Mouse (Mus musculus) MEL (cell line): ENCODE data around the gene Golga1. TPM values are rescaled to one million over a fixed set of nuclear protein-coding genes. Genes with fewer than 3 reads are reported as not detected.

Experiments
- DNase-seq: peaks from one replicate; pipeline ENCODE4 v3.0.0; 2011; ENCODE audit warnings: low read depth, low spot score
- H3K27ac ChIP-seq: 2 replicates; pipeline ENCODE4 v1.5.1; 2012; ENCODE audit warnings: low read depth, mild to moderate bottlenecking, control low read depth, low read length, moderate library complexity; ENCODE audit not compliant: control insufficient read depth
- H3K27me3 ChIP-seq, 2 experiments: fragments of 150-350 bp in 1 of 2; sonication (generic) in 1 of 2; 2 replicates each; pipeline ENCODE4 v1.6.1; 2012; ENCODE audit warnings: low read length in 2 of 2, mild to moderate bottlenecking in 2 of 2, improper control_type of control experiment in 1 of 2, moderate library complexity in 1 of 2; ENCODE audit not compliant: insufficient read depth in 2 of 2, control insufficient read depth in 1 of 2
- H3K36me3 ChIP-seq, 2 experiments: 2 replicates each; pipeline ENCODE4 v1.6.1; 2012 to 2014; ENCODE audit warnings: low read length in 2 of 2, improper control_type of control experiment in 1 of 2, inconsistent platforms in 1 of 2, mild to moderate bottlenecking in 1 of 2; ENCODE audit not compliant: insufficient read depth in 2 of 2, control insufficient read depth in 1 of 2
- H3K4me1 ChIP-seq, 2 experiments: fragments of 150-350 bp in 1 of 2; sonication (generic) in 1 of 2; 2 replicates each; pipeline ENCODE4 v1.6.1; 2012; ENCODE audit warnings: low read length in 2 of 2, improper control_type of control experiment in 1 of 2, mild to moderate bottlenecking in 1 of 2; ENCODE audit not compliant: insufficient read depth in 2 of 2, control insufficient read depth in 1 of 2
- H3K4me3 ChIP-seq, 2 experiments: fragments of 150-350 bp in 1 of 2; sonication (generic) in 1 of 2; 2 replicates each; pipeline ENCODE4 v1.5.1; 2012; ENCODE audit warnings: low read depth in 2 of 2, low read length in 2 of 2, mild to moderate bottlenecking in 2 of 2, moderate library complexity in 2 of 2, control low read depth in 1 of 2, improper control_type of control experiment in 1 of 2; ENCODE audit not compliant: control insufficient read depth in 1 of 2, insufficient read depth in 1 of 2
- H3K79me2 ChIP-seq: 2 replicates; pipeline ENCODE4 v1.6.1; 2012; ENCODE audit warnings: mild to moderate bottlenecking, low read length, moderate library complexity; ENCODE audit not compliant: control insufficient read depth, poor library complexity, insufficient read depth
- H3K9ac ChIP-seq: 2 replicates; pipeline ENCODE4 v1.6.1; 2012; ENCODE audit warnings: low read depth, mild to moderate bottlenecking, control low read depth, low read length, moderate library complexity; ENCODE audit not compliant: control insufficient read depth, poor library complexity, severe bottlenecking
- H3K9me3 ChIP-seq: fragments of 150-350 bp; sonication (generic); replicated peaks from 2 replicates; pipeline ENCODE4 v1.6.1; 2012; ENCODE audit warnings: mild to moderate bottlenecking, low read length, improper control_type of control experiment, moderate library complexity; ENCODE audit not compliant: insufficient read depth
- BHLHE40 ChIP-seq: IDR thresholded peaks from 2 replicates; pipeline ENCODE4 v1.6.1; 2012; ENCODE audit warnings: low read depth, mild to moderate bottlenecking, inconsistent platforms, low read length, improper control_type of control experiment, borderline replicate concordance
- CTCF ChIP-seq, 3 experiments: IDR thresholded peaks in 2 of 3; conservative IDR thresholded peaks in 1 of 3; 2 replicates each; pipeline ENCODE4 v1.5.1; 2011 to 2012; ENCODE audit warnings: low read length in 3 of 3, low read depth in 2 of 3, mild to moderate bottlenecking in 2 of 3, improper control_type of control experiment in 1 of 3, inconsistent platforms in 1 of 3, mixed read lengths in 1 of 3, moderate library complexity in 1 of 3; ENCODE audit not compliant: control insufficient read depth in 1 of 3, insufficient read depth in 1 of 3, poor library complexity in 1 of 3, severe bottlenecking in 1 of 3
- ELF1 ChIP-seq: IDR thresholded peaks from 2 replicates; pipeline ENCODE4 v1.6.1; 2014; ENCODE audit warnings: low read depth, mild to moderate bottlenecking, inconsistent platforms, low read length, improper control_type of control experiment, moderate library complexity
- ETS1 ChIP-seq: IDR thresholded peaks from 2 replicates; pipeline ENCODE4 v1.6.1; 2012; ENCODE audit warnings: low read depth, mild to moderate bottlenecking, inconsistent platforms, low read length, improper control_type of control experiment, moderate library complexity
- GABPA ChIP-seq: IDR thresholded peaks from 2 replicates; pipeline ENCODE4 v1.6.1; 2012; ENCODE audit warnings: low read depth, mild to moderate bottlenecking, inconsistent platforms, low read length, improper control_type of control experiment, moderate library complexity
- GATA1 ChIP-seq: IDR thresholded peaks from 2 replicates; pipeline ENCODE4 v1.6.1; 2011; ENCODE audit warnings: low read depth, low read length, improper control_type of control experiment
- HCFC1 ChIP-seq: IDR thresholded peaks from 2 replicates; pipeline ENCODE4 v1.6.1; 2012; ENCODE audit warnings: low read depth, mild to moderate bottlenecking, inconsistent platforms, low read length, improper control_type of control experiment, moderate library complexity
- JUND ChIP-seq: IDR thresholded peaks from 2 replicates; pipeline ENCODE4 v1.6.1; 2011; ENCODE audit warnings: low read depth, mild to moderate bottlenecking, improper control_type of control experiment, low read length
- KAT2A ChIP-seq: conservative IDR thresholded peaks from 2 replicates; pipeline ENCODE4 v1.6.1; 2012; ENCODE audit warnings: low read depth, low read length, improper control_type of control experiment, inconsistent platforms
- MEF2A ChIP-seq: IDR thresholded peaks from 2 replicates; pipeline ENCODE4 v1.6.1; 2014; ENCODE audit warnings: low read depth, mild to moderate bottlenecking, inconsistent platforms, low read length, improper control_type of control experiment; ENCODE audit not compliant: poor library complexity, insufficient replicate concordance, severe bottlenecking; ENCODE audit errors: extremely low read depth
- MYB ChIP-seq: IDR thresholded peaks from 2 replicates; pipeline ENCODE4 v1.6.1; 2011; ENCODE audit warnings: mild to moderate bottlenecking, low read depth, low read length, improper control_type of control experiment
- NRF1 ChIP-seq: IDR thresholded peaks from 2 replicates; pipeline ENCODE4 v1.6.1; 2014; ENCODE audit warnings: low read depth, mild to moderate bottlenecking, inconsistent platforms, low read length, improper control_type of control experiment, moderate library complexity; ENCODE audit not compliant: poor library complexity, insufficient read depth, severe bottlenecking
- POLR2AphosphoS5 ChIP-seq: IDR thresholded peaks from 2 replicates; pipeline ENCODE4 v1.6.1; 2012; ENCODE audit warnings: low read depth, borderline replicate concordance, mild to moderate bottlenecking, inconsistent platforms, low read length, moderate library complexity, mixed read lengths
- RCOR1 ChIP-seq: IDR thresholded peaks from 2 replicates; pipeline ENCODE4 v1.6.1; 2012; ENCODE audit warnings: low read depth, mild to moderate bottlenecking, inconsistent platforms, low read length, improper control_type of control experiment
- SIN3A ChIP-seq: IDR thresholded peaks from 2 replicates; pipeline ENCODE4 v1.6.1; 2012; ENCODE audit warnings: low read length, improper control_type of control experiment, inconsistent platforms
- SMC3 ChIP-seq: IDR thresholded peaks from 2 replicates; pipeline ENCODE4 v1.6.1; 2011; ENCODE audit warnings: low read depth, low read length, improper control_type of control experiment
- TAL1 ChIP-seq: IDR thresholded peaks from 2 replicates; pipeline ENCODE4 v1.6.1; 2012; ENCODE audit warnings: mild to moderate bottlenecking, inconsistent platforms, low read length, moderate library complexity, mixed read lengths
- TBP ChIP-seq: IDR thresholded peaks from 2 replicates; pipeline ENCODE4 v1.8.0; 2011; ENCODE audit warnings: low read depth, low read length, improper control_type of control experiment
- TCF12 ChIP-seq: IDR thresholded peaks from 2 replicates; pipeline ENCODE4 v1.6.1; 2014; ENCODE audit warnings: low read depth, mild to moderate bottlenecking, inconsistent platforms, low read length, improper control_type of control experiment, moderate library complexity
- ZC3H11A ChIP-seq: IDR thresholded peaks from 2 replicates; pipeline ENCODE4 v1.6.1; 2012; ENCODE audit warnings: low read depth, mild to moderate bottlenecking, inconsistent platforms, low read length, improper control_type of control experiment
- ZNF384 ChIP-seq: IDR thresholded peaks from 2 replicates; pipeline ENCODE4 v1.6.1; 2012; ENCODE audit warnings: low read depth, mild to moderate bottlenecking, inconsistent platforms, low read length, improper control_type of control experiment
- polyA plus RNA-seq, 2 experiments: library from polyadenylated mRNA; stranded (reverse) in 1 of 2; unstranded in 1 of 2; fragments of >175 nt in 1 of 2; fragments of >200 nt in 1 of 2; gene quantifications; 2 replicates each; pipeline versions ENCODE4 v1.2.1 to v1.2.4; 2012; ENCODE audit warnings: low replicate concordance in 2 of 2, low read depth in 1 of 2; ENCODE audit not compliant: insufficient read length in 2 of 2, insufficient read depth in 1 of 2, missing spikeins in 1 of 2
- total RNA-seq: library from RNA; depleted of rRNA; stranded (reverse); fragments of 300-350 nt; gene quantifications from 2 replicates; pipeline ENCODE4 v1.2.3, GENCODE M21; 2012

Gene Golga1
- total and polyA plus RNA-seq, 3 experiments, result 7.3 to 12.9 TPM; not detected in 1

- H3K4me3 ChIP-seq, result no peak overlapping the region
- no peak for TF ChIP-seq NRF1
- no peak for TF ChIP-seq GABPA
- TF ChIP-seq ZC3H11A, result no peak
- no peak for TF ChIP-seq JUND
- no peak for TF ChIP-seq ZNF384
- TF ChIP-seq MEF2A, result no peak
- no peak for TF ChIP-seq SMC3
- no peak for TF ChIP-seq SIN3A
- no peak for TF ChIP-seq TBP
- no peak for TF ChIP-seq RCOR1
- no peak for TF ChIP-seq POLR2AphosphoS5
- TF ChIP-seq ELF1, result no peak
- TF ChIP-seq TCF12, result no peak
- no peak for TF ChIP-seq GATA1
- TF ChIP-seq CTCF (IDR thresholded peaks at IDR 0.05 in 2 of 3, conservative IDR thresholded peaks at IDR 0.05 in 1 of 3; ENCODE audit: control insufficient read depth in 1 of 3, insufficient read depth in 1 of 3, low read depth in 2 of 3, low read length in 3 of 3, poor library complexity in 1 of 3, severe bottlenecking in 1 of 3), result no peak
- TF ChIP-seq HCFC1, result no peak
- peaks cover 4 to 22% of the 10 kb centered on the region in 2 experiments; a peak in 3 of 4 replicates for H3K4me1 ChIP-seq
- H3K36me3 ChIP-seq, result peaks cover 0 to 9% of the 10 kb centered on the region in 2 experiments; a peak in 2 of 4 replicates
- no peaks in the 10 kb centered on the region for H3K9me3 ChIP-seq
- no peak overlapping the region for H3K9ac ChIP-seq
- DNase-seq, result no peak
- H3K27me3 ChIP-seq, result no peaks in the 10 kb centered on the region
- no peak overlapping the region for H3K27ac ChIP-seq
- H3K79me2 ChIP-seq, result no peaks in the 10 kb centered on the region
Observed at GRCm38 (mm10) chr2:38987803-38988510, 77.4 kb downstream of the Golga1 start.

- Histone ChIP-seq H3K9ac (no peak overlapping the region), H3K4me3 (no peak overlapping the region), H3K9me3 (no peaks in the 10 kb centered on the region), H3K27me3 (no peaks in the 10 kb centered on the region), H3K4me1 (peaks cover 4 to 22% of the 10 kb centered on the region in 2 experiments; a peak in 3 of 4 replicates), H3K36me3 (peaks cover 0 to 9% of the 10 kb centered on the region in 2 experiments; a peak in 2 of 4 replicates), H3K79me2 (no peaks in the 10 kb centered on the region), H3K27ac (no peak overlapping the region)
- no peak for DNase-seq
- TF ChIP-seq ELF1 (no peak), MYB (no peak), BHLHE40 (no peak), TAL1 (no peak), CTCF (IDR thresholded peaks at IDR 0.05 in 2 of 3, conservative IDR thresholded peaks at IDR 0.05 in 1 of 3; ENCODE audit: control insufficient read depth in 1 of 3, insufficient read depth in 1 of 3, low read depth in 2 of 3, low read length in 3 of 3, poor library complexity in 1 of 3, severe bottlenecking in 1 of 3) (no peak), MEF2A (no peak), SMC3 (no peak), KAT2A (no peak), HCFC1 (no peak), ETS1 (no peak)
Observed at GRCm38 (mm10) chr2:38987371-38987770, 78.0 kb downstream of the Golga1 start.
